Mouse (Mus musculus): ENCODE measurements around the gene Tmem189. TPM values are rescaled to one million over a fixed set of nuclear protein-coding genes. Genes with fewer than 3 reads are reported as not detected.

The Tmem189 gene
- polyA plus RNA-seq, 1 experiment = 88.8 TPM

DNA sequence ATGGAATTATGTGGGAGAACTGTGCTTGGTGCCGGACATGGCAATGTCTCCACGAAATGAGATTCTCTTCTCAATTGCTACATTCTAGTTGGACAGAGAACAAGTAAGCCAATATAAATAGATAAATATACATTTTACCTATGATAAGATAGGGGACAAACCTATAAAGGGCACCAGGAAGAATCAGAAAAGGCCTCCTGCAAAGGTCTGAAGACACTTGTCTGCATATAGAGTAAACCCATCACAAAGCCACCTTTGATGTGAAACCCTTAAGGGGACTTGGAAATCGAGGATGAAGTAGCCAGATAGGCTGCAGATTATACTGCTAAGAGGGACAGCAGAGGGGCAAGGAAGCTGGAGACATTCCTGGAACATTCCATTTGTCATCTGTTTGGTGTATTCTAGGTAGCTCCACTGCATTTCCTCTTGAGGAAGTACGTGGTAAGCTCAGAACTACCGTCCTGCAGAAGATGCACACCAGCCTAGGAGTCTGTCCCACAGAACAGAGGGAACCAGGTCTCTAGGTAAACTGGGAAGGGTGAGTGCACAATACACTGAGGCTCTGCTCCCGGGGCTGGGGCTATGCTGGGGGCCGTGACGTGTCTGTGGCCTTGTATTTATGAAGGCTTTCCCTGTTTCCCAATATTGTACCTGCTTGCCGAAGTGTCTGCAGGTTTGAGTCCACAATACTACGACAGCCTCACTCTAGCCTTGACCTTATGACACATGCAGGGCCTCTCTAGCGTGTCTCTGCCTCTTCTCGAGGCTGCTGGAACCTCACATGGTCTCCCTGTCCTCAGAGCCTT, 56.7 kb downstream of the Tmem189 start:
- Histone ChIP-seq H3K27ac (ENCODE audit: insufficient read depth, low read length) (peak overlapping the region; percentile 93; the same call in 1 of the 2 replicates), H3K4me1 (ENCODE audit: control insufficient read depth, insufficient read depth, low read length) (peaks cover 10% of the 10 kb centered on the region; the same call in 1 of the 2 replicates), H3K4me3 (ENCODE audit: insufficient read depth, low read length) (peak overlapping the region; percentile 58; the same call in 1 of the 2 replicates)
- TF ChIP-seq POLR2A (IDR thresholded peaks at IDR 0.05; ENCODE audit: extremely low read depth, insufficient read depth, low read length) (no peak), CTCF (IDR thresholded peaks at IDR 0.05; ENCODE audit: extremely low read depth, insufficient read depth, low read length) (no peak)

DNA sequence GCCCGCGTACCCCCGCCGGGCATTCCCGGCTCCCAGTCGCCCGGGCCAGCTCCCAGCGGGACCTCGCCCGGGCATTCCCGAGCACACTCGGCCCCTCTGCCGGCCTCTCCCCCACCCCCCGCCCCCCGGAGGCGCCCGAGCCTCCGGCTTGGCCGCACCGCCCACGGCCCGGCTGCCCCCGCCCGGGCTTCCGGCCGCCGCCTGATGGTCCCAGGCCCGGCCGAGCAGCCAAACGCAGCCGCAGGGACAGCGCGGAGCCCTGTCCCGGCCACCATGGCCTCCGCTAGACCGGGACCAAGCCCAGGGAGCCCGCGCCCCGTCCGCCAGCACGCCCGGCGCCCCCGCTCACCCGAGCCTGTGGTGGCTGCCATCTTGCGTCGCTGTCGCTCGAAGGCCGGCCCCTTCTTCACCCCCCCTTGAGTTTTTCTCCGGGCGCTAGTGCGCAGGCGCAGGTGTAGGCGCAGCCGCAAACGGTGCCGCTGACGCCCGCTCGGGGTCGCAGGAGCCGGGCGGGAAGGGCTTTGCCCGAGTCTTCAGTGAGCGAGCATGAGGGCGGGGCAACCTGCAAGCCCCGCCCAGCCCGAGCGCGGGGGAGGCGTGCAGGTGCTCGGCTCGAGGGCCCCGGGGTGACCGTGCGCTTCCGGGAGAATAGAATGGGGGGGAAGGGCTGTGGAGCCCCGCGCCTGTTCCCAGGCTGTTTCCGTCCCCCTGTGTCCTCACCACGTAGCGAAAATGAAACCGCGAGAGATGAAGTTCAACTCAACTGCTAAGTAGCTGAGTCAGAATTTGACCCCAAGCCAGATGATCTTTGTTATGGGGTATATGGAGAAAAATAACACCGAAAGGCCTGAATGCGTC, 57.8 kb downstream of the Tmem189 start, which contains the start of gene Ube2v1:
Gene Ube2v1 (minus strand): TSS at position 505 of the 858 bp plus-strand sequence.
- peak; percentile 47; the same call in 1 of the 2 replicates for TF ChIP-seq POLR2A (IDR thresholded peaks at IDR 0.05; ENCODE audit: extremely low read depth, insufficient read depth, low read length)
- no peak for TF ChIP-seq CTCF (IDR thresholded peaks at IDR 0.05; ENCODE audit: extremely low read depth, insufficient read depth, low read length)
- Histone ChIP-seq H3K4me3 (ENCODE audit: insufficient read depth, low read length) (peak within 1 kb of the TSS; percentile 58), H3K4me1 (ENCODE audit: control insufficient read depth, insufficient read depth, low read length) (peaks cover 13% of the 10 kb centered on the region), H3K27ac (ENCODE audit: insufficient read depth, low read length) (peak within 1 kb of the TSS; percentile 97)

DNA sequence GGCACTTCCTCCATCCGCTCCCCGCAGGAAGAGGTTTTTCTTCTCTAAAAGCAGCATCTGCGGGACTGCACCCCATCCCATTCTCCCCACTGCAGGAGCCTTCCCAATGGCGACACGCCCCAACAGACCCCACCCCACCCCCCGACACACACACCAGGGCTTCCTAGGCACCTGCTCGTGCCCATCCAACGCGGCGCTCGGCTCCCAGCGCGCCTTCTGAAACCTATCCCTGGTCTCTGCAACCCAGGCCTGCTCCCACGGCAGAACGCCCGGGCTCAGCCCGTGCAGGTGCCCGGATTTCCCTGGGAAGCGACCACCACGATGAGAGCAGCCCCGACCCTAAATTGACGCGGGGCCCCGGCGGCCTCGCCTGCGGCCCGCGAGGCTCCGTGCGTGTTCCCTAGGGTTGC, 58.4 kb downstream of the Tmem189 start:
- Histone ChIP-seq H3K27ac (ENCODE audit: insufficient read depth, low read length) (0 out of 2 replicates have a peak overlapping the region, but pooled peaks have one; percentile 47), H3K4me3 (ENCODE audit: insufficient read depth, low read length) (peak overlapping the region; percentile 58), H3K4me1 (ENCODE audit: control insufficient read depth, insufficient read depth, low read length) (peaks cover 13% of the 10 kb centered on the region)
- TF ChIP-seq CTCF (IDR thresholded peaks at IDR 0.05; ENCODE audit: extremely low read depth, insufficient read depth, low read length) (no peak), POLR2A (IDR thresholded peaks at IDR 0.05; ENCODE audit: extremely low read depth, insufficient read depth, low read length) (no peak)

DNA sequence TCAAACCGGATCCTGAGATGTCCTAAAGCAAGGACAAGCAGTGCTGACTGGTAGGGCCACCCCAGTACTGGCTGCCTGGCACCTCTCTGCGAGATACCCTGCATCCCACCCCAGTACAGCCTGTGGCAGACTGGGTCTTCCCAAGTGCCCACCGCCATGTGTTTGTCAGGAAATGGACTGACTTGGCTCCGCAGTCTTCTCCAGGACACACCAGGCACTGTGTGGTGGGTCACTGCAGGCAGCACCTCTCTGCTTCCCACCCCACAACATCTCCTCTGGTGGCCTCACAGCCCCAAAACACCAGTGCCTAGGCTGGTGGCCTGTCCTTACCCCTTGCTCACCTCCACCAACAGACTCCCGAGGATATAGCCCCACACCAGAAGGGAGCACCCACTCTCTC, 59.2 kb downstream of the Tmem189 start:
- TF ChIP-seq CTCF (IDR thresholded peaks at IDR 0.05; ENCODE audit: extremely low read depth, insufficient read depth, low read length) (no peak), POLR2A (IDR thresholded peaks at IDR 0.05; ENCODE audit: extremely low read depth, insufficient read depth, low read length) (no peak)
- H3K27ac ChIP-seq (ENCODE audit: insufficient read depth, low read length) = no peak overlapping the region
- H3K4me3 ChIP-seq (ENCODE audit: insufficient read depth, low read length) = peak overlapping the region; percentile 58
- H3K4me1 ChIP-seq (ENCODE audit: control insufficient read depth, insufficient read depth, low read length) = peaks cover 15% of the 10 kb centered on the region

DNA sequence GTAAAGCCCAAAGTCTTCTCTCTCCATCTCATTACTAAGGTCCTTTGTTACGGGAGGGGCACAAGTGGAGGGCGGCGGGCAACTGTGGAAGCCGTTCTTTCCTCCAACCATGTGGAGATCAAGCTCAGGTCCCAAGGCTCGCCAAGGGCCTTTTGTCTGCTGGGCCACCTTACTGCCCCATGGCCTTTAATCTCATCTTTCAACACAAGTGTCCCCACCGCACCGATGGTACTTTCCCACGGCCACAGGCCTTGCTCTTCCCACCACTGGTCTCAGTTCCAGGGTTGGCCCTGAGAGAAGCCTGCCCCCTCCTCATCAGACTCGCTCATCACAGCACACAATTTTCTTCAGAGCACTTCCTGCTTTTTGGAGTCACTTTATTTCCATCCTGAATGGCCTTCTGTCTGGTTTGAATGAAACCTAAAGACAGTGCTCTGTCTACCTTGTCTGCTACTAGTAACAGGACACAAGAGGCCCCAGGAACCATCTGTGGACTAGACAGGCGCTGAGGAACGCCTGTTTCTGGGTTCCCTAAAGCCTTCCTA, 59.9 kb downstream of the Tmem189 start:
- no peak overlapping the region for H3K27ac ChIP-seq (ENCODE audit: insufficient read depth, low read length)
- H3K4me1 ChIP-seq (ENCODE audit: control insufficient read depth, insufficient read depth, low read length) = peaks cover 15% of the 10 kb centered on the region
- H3K4me3 ChIP-seq (ENCODE audit: insufficient read depth, low read length) = peak overlapping the region; percentile 58; the same call in 1 of the 2 replicates
- TF ChIP-seq POLR2A (IDR thresholded peaks at IDR 0.05; ENCODE audit: extremely low read depth, insufficient read depth, low read length) (no peak), CTCF (IDR thresholded peaks at IDR 0.05; ENCODE audit: extremely low read depth, insufficient read depth, low read length) (no peak)

DNA sequence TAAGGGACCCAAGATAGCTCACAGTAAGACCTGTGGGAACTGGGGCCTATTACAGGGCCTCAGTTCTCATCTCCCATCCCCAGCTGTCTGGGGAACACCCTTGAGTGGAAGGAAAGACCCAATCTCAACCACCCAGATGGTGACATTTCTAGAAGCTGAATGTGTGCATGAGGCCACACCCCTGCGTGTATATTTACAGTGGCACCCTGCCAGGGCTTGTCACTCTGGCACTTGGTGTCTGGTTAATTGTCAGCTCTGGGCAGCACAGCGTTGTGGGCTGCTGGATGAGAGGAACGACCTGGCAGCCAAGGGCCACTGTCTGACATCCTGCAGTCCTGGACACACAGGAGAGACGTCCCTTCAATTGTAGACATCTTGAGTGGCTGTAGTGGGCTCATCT, 60.8 kb downstream of the Tmem189 start:
- Histone ChIP-seq H3K4me3 (ENCODE audit: insufficient read depth, low read length) (no peak overlapping the region), H3K4me1 (ENCODE audit: control insufficient read depth, insufficient read depth, low read length) (peaks cover 15% of the 10 kb centered on the region), H3K27ac (ENCODE audit: insufficient read depth, low read length) (no peak overlapping the region)
- TF ChIP-seq POLR2A (IDR thresholded peaks at IDR 0.05; ENCODE audit: extremely low read depth, insufficient read depth, low read length) = no peak

DNA sequence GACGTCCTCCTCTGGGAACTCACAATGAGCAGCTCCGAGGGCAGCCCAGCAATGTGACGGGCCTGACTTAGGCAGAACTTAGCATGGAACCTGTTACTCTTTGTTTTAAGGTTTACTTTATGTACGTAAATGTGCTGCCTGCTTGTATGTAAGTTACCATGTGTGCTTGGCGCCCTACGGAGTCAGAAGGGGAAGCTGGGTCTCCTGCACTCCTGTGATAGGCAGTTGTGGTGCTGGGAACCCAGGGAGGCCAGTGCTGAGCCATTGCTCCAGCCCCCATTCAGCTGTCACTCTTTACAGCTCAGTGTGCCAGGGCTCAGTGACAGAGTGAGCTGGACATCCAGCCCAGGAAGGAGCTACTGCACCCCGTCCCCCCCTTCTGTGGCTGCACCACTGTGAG, 62.6 kb downstream of the Tmem189 start:
- H3K4me1 ChIP-seq (ENCODE audit: control insufficient read depth, insufficient read depth, low read length) = peaks cover 22% of the 10 kb centered on the region
- H3K27ac ChIP-seq (ENCODE audit: insufficient read depth, low read length) = no peak overlapping the region
- TF ChIP-seq POLR2A (IDR thresholded peaks at IDR 0.05; ENCODE audit: extremely low read depth, insufficient read depth, low read length) = no peak
- no peak overlapping the region for H3K4me3 ChIP-seq (ENCODE audit: insufficient read depth, low read length)

DNA sequence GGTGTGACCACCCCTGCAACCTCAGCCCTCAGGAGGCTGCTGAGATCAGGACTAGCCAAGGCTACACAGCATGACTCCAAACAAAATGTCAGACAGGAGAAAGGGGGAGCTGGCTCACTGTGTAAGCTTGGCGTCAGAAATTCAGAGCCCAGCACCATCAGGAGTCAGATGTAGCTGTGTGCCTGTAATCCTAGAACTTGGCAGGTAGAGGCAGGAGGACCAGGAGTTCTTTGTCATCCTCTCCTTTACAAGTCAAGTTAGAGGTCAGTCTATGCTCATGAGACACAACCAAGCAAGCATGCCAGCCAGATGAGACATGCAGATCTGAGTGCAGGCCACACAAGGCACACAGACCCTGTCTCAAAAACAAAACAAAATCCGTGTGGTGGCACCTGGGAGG, 64.0 kb downstream of the Tmem189 start:
- peaks cover 24% of the 10 kb centered on the region for H3K4me1 ChIP-seq (ENCODE audit: control insufficient read depth, insufficient read depth, low read length)
- H3K4me3 ChIP-seq (ENCODE audit: insufficient read depth, low read length) = no peak overlapping the region
- no peak for TF ChIP-seq POLR2A (IDR thresholded peaks at IDR 0.05; ENCODE audit: extremely low read depth, insufficient read depth, low read length)
- TF ChIP-seq CTCF (IDR thresholded peaks at IDR 0.05; ENCODE audit: extremely low read depth, insufficient read depth, low read length) = no peak
- H3K27ac ChIP-seq (ENCODE audit: insufficient read depth, low read length) = no peak overlapping the region

DNA sequence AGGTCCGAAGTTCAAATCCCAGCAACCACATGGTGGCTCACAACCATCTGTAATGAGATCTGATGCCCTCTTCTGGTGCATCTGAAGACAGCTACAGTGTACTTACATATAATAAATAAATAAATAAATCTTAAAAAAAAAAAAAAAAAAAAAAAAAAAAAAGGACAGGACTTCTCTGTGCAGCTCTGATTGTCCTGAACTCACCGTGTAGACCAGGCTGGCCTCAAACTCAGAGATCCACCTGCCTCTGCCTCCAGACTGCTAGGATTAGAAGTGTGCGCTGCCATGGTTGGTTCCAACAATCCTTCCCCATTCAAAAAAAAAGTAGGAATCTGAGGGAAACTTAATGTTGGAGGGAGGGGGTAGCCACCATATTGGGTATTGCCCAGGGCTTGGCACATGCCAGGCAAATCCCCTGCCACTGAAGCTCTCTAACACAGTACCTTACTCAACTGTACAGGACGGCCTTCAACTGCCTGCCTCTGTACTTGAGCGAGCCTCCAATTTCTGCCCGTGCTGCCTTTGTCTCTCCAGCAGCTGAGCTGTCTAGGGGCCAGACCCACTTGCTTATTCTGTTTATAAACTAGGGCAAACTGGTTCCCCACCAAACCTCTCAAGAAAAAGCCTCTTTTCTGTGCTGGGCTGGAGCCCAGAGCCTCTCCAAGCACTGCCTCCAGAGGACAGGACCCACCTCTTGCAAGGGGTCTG, 65.1 kb downstream of the Tmem189 start:
- Histone ChIP-seq H3K27ac (ENCODE audit: insufficient read depth, low read length) (no peak overlapping the region), H3K4me3 (ENCODE audit: insufficient read depth, low read length) (no peak overlapping the region), H3K4me1 (ENCODE audit: control insufficient read depth, insufficient read depth, low read length) (peaks cover 20% of the 10 kb centered on the region)
- TF ChIP-seq CTCF (IDR thresholded peaks at IDR 0.05; ENCODE audit: extremely low read depth, insufficient read depth, low read length) (no peak), POLR2A (IDR thresholded peaks at IDR 0.05; ENCODE audit: extremely low read depth, insufficient read depth, low read length) (no peak)
